Mouse (Mus musculus) urinary bladder, postnatal 36 days (tissue): ENCODE data around the gene Tomm70a.

Source experiments
- DNase-seq, 2 experiments: peaks; one replicate each; pipeline ENCODE4 v3.0.0; 2022; ENCODE audit warnings: low spot score in 2 of 2, mixed read lengths in 1 of 2

Gene Tomm70a

GRCm38 (mm10) chr16:57120913-57121815 is at the start of gene Tomm70a:
TSS of gene Tomm70a (plus strand) at chr16:57121703.
- peak; percentile 87 to 92 for DNase-seq

- no peak for DNase-seq
These were observed 45.5 kb upstream of the Tomm70a start for GRCm38 (mm10) chr16:57075986-57076385.

GRCm38 (mm10) chr16:57079577-57079976 is 41.9 kb upstream of the Tomm70a start:
- no peak for DNase-seq

GRCm38 (mm10) chr16:57092460-57092859 is 29.0 kb upstream of the Tomm70a start:
- peak; percentile 11 to 26 for DNase-seq

GRCm38 (mm10) chr16:57092911-57093605 is 28.4 kb upstream of the Tomm70a start:
- DNase-seq: no peak

DNA sequence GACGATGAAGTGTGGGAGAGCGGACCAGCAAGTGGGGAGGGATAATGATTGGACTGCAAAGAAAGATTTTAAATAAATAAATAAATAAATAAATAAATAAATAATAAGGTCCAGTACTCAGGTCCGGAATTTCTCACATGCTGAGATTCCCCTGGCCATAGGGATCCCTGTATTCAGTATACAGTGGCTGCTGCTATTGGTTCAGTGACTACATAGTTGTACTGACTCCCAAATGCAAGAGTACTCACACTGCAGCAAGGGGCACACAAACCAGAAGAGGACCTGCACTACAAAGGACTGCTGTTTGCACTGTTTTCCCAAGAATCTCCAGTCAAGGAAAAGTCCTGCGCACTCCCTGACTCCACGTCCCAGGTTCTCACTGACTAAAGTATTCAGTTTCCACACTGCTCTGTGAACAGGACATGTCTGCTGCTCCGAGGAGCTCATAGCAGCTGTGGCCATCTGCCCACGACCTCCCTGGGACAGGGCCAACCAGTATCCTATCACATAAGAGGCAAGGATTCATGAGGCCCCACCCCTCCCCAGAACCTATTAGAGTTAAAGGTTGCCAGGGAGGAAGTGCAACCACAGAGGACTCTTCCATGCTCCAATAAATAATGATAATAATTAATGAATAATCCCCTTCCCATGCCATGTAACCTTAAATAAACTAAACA is 22.9 kb upstream of the Tomm70a start:
- no peak for DNase-seq

DNA sequence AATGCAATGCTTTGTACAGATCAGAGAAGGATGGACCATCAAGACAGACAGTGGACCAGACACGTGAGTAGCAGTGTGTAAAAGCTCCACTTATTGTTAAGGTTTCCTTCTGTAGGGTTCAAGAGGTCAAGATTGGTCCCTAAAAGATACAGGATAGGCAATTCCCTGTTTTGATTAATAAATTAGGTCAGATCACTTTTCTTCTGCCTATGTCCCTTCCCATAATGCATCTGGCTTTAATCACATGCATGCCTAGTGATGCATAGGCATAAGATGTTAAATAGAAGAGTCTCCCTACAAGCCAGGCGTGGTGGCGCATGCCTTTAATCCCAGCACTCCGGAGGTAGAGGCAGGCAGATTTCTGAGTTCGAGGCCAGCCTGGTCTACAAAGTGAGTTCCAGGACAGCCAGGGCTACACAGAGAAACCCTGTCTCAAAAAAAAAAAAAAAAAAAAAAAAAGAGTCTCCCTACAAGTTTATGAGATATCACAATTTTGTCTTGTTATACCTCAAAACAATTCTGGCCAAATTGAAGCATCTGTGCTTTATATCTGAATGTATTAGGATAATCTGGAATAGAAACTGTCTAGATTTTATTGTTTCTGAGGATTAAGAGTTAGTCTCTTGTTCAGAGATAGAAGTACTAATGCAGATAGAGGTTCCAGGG is 21.8 kb upstream of the Tomm70a start:
- DNase-seq: no peak

DNA sequence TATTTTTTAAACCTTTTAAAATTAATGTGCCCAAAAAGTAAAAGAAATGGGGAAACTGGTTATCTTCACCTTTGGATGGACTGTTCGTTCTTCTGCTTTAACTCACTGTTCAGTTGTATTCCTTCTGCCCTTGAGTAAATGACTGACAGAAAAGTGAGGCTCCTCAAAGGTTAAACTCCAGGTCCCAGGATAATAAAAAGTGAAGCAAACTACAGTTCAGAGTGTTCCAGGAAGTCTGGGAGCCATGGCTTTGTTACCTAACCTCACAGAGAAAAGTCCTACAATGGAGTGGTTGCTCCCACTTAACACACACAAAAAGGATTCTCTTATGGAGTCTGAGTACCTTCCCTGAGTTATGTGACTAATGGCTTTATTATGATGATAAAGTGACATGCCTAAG is 20.3 kb upstream of the Tomm70a start:
- DNase-seq: no peak

DNA sequence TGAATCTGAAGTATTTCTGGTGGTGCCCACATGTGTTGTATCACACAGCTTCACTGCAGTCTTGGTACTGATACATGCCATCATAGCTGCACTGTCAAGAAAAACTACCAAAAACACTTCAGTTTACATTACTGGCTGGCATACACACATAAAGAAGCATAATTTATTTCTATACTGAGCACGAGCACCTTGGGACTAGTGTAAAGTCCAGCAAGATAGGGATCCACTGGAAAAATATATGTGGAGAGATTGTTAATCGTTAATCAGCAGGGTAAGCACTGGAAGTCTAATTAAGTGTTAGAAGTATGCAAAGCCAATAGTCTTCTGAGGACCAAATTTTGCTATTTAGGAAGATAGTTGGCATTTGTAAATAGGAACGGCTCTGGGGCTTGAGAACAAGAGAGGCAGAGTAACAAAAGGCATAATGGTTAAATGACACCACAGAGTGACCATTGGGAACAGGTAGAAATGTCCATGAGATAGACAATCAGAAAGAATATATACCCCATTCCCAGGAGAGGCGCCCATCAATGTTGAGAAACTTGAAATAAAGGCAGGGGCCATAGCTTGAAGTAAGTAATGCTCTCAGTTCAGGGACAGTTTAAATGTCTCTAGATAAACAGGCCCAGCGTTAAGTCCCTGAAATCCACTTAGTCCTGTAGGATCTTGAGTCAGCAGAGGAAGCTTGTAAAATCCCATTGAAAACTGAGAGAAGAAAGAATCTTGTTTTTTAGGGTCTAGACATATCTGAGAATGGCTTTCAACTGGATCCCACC is 15.1 kb upstream of the Tomm70a start:
- DNase-seq: no peak

DNA sequence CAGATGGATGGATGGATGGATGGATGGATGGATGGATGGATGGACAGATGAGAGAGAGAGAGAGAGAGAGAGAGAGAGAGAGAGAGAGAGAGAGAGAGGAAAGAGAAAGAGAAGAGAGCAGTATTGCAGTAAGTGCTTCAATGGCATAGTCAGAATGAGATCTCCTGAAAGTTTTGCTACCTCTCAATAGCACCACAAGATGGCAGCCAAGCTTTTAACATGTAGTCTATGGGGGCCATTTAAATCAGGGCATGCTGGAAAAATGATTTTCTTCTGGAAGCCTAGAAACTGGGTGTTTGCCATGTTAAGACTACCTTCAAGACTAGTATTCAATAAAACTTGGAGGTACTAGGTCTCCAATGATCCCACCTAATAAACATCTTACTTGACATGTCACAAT is 5.4 kb upstream of the Tomm70a start:
- DNase-seq: no peak

GRCm38 (mm10) chr16:57117562-57117961 is 3.9 kb upstream of the Tomm70a start:
- no peak for DNase-seq

DNA sequence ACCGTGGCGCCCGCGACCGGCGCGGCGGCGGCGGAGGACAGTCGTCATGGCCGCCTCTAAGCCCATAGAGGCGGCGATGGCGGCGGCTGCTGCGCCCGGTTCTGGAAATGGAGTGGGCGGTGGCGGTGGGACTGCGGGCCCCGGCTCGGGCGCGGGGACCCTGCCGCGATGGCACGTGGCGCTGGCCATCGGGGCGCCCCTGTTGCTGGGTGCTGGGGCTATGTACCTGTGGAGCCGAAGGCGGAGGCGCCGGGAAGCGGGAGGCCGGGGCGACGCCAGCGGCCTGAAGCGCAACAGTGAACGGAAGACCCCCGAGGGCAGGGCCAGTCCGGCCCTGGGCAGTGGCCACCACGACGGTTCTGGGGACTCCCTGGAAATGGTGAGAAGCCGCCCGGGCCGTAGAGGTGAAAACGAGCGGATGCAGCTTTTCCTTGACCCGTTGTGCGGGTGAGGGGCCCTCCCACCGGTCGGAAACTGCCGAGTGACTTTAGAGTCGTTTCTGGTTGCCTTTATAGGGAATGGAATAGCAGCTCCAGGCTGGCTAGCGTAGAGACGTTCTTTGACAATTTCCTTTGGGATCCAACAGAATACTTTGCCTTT is 413 bp downstream of the Tomm70a start:
- DNase-seq: no peak

- no peak for DNase-seq
These were observed 1.4 kb downstream of the Tomm70a start for GRCm38 (mm10) chr16:57122682-57123445.

DNA sequence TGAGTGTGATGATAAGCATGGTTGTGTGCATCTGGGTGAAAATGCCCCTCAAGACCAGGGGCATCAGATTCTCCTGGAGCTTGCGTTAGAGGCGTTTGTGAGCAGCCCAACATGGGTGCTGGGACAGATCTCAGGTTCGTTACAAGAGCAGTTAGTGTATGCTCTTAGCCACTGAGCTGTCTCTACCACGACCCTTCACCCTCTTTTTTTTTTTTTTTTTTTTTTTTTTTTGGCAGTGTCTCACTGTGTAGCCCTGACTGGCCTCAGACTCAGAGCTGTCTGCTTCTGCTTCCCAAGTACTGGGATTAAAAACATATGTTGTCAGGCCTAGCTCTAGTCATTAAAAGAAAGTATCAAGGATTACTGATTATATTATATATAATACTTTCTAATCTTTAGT is 4.8 kb downstream of the Tomm70a start:
- no peak for DNase-seq

DNA sequence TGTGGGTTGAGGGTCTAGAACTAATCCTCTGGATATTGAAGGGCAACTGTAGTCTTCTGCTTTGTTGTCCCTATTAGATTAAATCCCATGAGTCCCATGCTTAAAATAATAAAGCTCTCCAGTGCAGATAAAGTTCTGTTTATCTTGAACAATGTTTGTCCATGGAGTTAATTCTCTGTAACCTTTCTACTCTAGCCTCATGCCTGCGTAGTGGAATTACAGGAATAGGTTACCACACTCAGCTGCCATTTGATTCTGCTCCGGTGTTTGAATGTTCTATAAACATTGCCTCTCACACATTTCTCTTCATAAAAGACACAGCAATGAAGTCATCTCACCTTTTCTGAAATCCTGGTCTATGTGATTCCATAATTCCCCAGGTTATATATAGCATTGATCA is 6.3 kb downstream of the Tomm70a start:
- DNase-seq: no peak

DNA sequence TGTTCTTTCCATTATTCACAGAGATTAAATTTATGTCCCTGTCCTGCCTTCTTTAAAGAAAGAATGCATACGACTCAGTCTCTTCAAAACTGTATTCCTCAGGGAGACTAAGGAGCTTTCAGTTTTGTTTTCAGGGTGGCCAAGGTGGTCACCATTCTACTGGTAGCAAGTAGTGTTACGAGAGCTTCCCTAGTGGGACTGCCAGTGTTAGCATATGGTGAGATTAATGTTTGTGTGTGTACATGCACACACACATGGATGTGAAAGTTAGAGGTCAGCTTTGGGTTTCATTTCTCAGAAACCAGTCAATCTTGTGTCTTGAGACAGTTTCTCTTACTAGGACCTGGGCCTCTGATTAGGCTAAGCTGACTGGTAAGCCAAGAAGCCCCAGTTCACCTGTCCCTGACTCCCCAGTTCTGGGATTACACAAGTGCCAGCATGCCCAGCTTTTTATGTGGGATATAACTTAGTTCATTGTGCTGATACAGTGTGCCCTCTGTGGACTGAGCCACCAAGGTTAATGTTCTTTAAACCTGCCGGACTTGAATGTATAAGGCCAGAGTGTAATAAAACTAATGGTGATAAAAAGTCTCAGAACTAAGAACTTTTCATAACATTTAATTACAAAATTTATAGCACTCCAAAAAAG is 9.4 kb downstream of the Tomm70a start:
- peak in 1 of 2 experiments; percentile 25 for DNase-seq

GRCm38 (mm10) chr16:57131544-57131943 is 10.0 kb downstream of the Tomm70a start:
- no peak for DNase-seq

DNA sequence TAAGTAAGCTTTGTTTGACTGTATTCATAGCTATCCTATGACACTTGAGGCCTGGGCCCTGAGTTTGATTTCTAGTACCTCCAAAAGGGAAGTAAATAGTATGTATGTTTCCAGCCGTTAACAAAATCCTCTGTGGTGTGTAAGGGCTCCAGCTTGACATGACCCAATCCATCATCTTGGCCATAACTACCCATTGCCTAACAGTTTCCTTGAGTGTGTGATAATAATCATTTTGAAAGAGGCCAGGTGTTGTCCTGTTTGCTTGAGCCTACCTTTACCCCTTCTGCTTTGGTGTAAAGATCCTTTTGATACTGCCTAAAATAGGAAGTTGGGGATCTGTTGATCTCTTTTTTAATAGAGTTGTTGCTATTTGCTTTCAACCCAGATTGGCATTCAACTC is 10.8 kb downstream of the Tomm70a start:
- no peak for DNase-seq

GRCm38 (mm10) chr16:57133611-57134010 is 12.1 kb downstream of the Tomm70a start:
- no peak for DNase-seq
